Mouse (Mus musculus): ENCODE measurements around the gene Olfr1532-ps1. TPM values are rescaled to one million over a fixed set of nuclear protein-coding genes. Genes with fewer than 3 reads are reported as not detected.

The Olfr1532-ps1 gene
- polyA plus RNA-seq, 1 experiment, result not detected

DNA sequence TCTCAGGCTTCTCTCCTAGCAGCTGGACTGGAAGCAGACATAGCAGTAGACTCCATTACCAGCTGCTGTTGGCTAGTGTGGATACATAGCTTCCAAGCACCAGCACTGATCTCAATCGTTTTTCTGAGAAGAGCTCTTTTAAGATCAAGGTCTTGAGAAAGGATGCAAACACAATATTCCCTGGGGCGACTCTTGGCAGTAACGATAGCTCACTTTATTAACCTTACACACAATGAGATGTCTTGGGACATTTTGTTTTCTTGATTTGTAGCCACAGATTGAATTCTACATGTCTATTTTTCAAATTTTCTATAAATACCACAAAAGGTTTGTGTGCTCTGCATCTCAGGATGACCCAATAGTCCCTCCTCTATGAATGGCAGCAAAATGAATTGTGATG is 40.4 kb downstream of the Olfr1532-ps1 start, which contains the start of gene Olfr710:
TSS of gene Olfr710 (minus strand) at position 101 of the 400 bp plus-strand sequence.
- Histone ChIP-seq H3K27me3 (ENCODE audit: control insufficient read depth, insufficient read depth, low read length) (no peaks in the 10 kb centered on the region), H3K4me3 (ENCODE audit: extremely low read depth, insufficient read depth, insufficient read length) (no peak within 1 kb of the TSS), H3K36me3 (ENCODE audit: control insufficient read depth, insufficient read depth, low read length) (no peaks in the 10 kb centered on the region), H3K4me1 (ENCODE audit: control insufficient read depth, insufficient read depth, insufficient read length) (no peaks in the 10 kb centered on the region), H3K27ac (ENCODE audit: insufficient read depth, low read length) (no peak within 1 kb of the TSS)
- TF ChIP-seq POLR2A (IDR thresholded peaks at IDR 0.05; ENCODE audit: low read depth, low read length) (no peak), CTCF (IDR thresholded peaks at IDR 0.05; ENCODE audit: extremely low read depth, insufficient read depth, insufficient read length, insufficient replicate concordance) (no peak)
- 76% methylated on average over 3 of the region's 3 CpGs for WGBS
- no peak for DNase-seq (ENCODE audit: low read depth in 1 of 2, low spot score in 2 of 2)

DNA sequence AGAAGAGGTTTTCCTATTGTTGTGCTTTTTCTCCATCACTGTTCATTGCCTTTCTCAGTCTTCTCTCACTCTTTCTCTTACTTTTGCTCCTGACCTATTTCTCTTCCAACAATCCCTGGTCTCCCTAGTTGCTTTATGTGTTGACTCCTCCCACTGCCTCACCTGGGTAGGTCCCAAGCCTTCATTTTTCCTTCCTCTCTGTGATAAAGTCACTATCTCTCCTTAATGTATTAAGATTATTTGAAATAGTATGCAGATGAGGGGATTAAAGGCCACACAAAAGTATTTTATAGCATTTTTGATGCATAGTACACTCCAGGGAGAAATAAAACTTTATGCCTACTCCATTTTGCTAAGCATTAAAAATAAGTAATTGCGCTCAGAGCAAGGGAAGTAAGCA is 56.0 kb downstream of the Olfr1532-ps1 start, which contains the start of gene Olfr6:
TSS of gene Olfr6 (minus strand) at position 101 of the 400 bp plus-strand sequence.
- TF ChIP-seq CTCF (IDR thresholded peaks at IDR 0.05; ENCODE audit: extremely low read depth, insufficient read depth, insufficient read length, insufficient replicate concordance) (no peak), POLR2A (IDR thresholded peaks at IDR 0.05; ENCODE audit: low read depth, low read length) (no peak)
- Histone ChIP-seq H3K4me3 (ENCODE audit: extremely low read depth, insufficient read depth, insufficient read length) (no peak within 1 kb of the TSS), H3K36me3 (ENCODE audit: control insufficient read depth, insufficient read depth, low read length) (no peaks in the 10 kb centered on the region), H3K27me3 (ENCODE audit: control insufficient read depth, insufficient read depth, low read length) (no peaks in the 10 kb centered on the region), H3K27ac (ENCODE audit: insufficient read depth, low read length) (no peak within 1 kb of the TSS), H3K4me1 (ENCODE audit: control insufficient read depth, insufficient read depth, insufficient read length) (no peaks in the 10 kb centered on the region)
- DNase-seq (ENCODE audit: low read depth in 1 of 2, low spot score in 2 of 2), result no peak
- WGBS, result 78% methylated on average over 1 of the region's 1 CpGs

Other genes with a start within 250 kb of the Olfr1532-ps1 start
- not detected in 2 replicates for gene Olfr693, start 227.4 kb upstream of the Olfr1532-ps1 start, polyA plus RNA-seq (2012; rRNA removed)
- gene Olfr694, start 216.2 kb upstream of the Olfr1532-ps1 start, polyA plus RNA-seq (2012; rRNA removed), result not detected in 2 replicates
- not detected in 2 replicates for gene Olfr695, start 191.6 kb upstream of the Olfr1532-ps1 start, polyA plus RNA-seq (2012; rRNA removed)
- not detected in 2 replicates for gene Olfr697, start 165.6 kb upstream of the Olfr1532-ps1 start, polyA plus RNA-seq (2012; rRNA removed)
- not detected in 2 replicates for gene Olfr698, start 152.6 kb upstream of the Olfr1532-ps1 start, polyA plus RNA-seq (2012; rRNA removed)
- gene Olfr699, start 114.8 kb upstream of the Olfr1532-ps1 start, polyA plus RNA-seq (2012; rRNA removed), result not detected in 2 replicates
- gene Olfr700, start 99.2 kb upstream of the Olfr1532-ps1 start, polyA plus RNA-seq (2012; rRNA removed), result not detected in 2 replicates
- gene Olfr701, start 93.9 kb upstream of the Olfr1532-ps1 start, polyA plus RNA-seq (2012; rRNA removed), result not detected in 2 replicates
- not detected in 2 replicates for gene Olfr702, start 74.1 kb upstream of the Olfr1532-ps1 start, polyA plus RNA-seq (2012; rRNA removed)
- not detected in 2 replicates for gene Olfr703, start 64.6 kb upstream of the Olfr1532-ps1 start, polyA plus RNA-seq (2012; rRNA removed)
- not detected in 2 replicates for gene Olfr704, start 44.8 kb upstream of the Olfr1532-ps1 start, polyA plus RNA-seq (2012; rRNA removed)
- not detected in 2 replicates for gene Olfr705, start 31.1 kb upstream of the Olfr1532-ps1 start, polyA plus RNA-seq (2012; rRNA removed)
- not detected in 2 replicates for gene Olfr706, start 19.8 kb upstream of the Olfr1532-ps1 start, polyA plus RNA-seq (2012; rRNA removed)
- not detected in 2 replicates for gene Olfr707, start 6.8 kb upstream of the Olfr1532-ps1 start, polyA plus RNA-seq (2012; rRNA removed)
- not detected in 2 replicates for gene Olfr709-ps1, start 24.2 kb downstream of the Olfr1532-ps1 start, polyA plus RNA-seq (2012; rRNA removed)
- gene Olfr710, start 40.3 kb downstream of the Olfr1532-ps1 start, polyA plus RNA-seq (2012; rRNA removed), result not detected in 2 replicates
- not detected in 2 replicates for gene Olfr6, start 55.9 kb downstream of the Olfr1532-ps1 start, polyA plus RNA-seq (2012; rRNA removed)
- not detected in 2 replicates for gene Olfr711, start 67.5 kb downstream of the Olfr1532-ps1 start, polyA plus RNA-seq (2012; rRNA removed)
- not detected in 2 replicates for gene Olfr2, start 98.1 kb downstream of the Olfr1532-ps1 start, polyA plus RNA-seq (2012; rRNA removed)
- gene Olfr713, start 123.2 kb downstream of the Olfr1532-ps1 start, polyA plus RNA-seq (2012; rRNA removed), result not detected in 2 replicates
- not detected in 2 replicates for gene Olfr714, start 163.0 kb downstream of the Olfr1532-ps1 start, polyA plus RNA-seq (2012; rRNA removed)
- gene Olfr17, start 185.2 kb downstream of the Olfr1532-ps1 start, polyA plus RNA-seq (2012; rRNA removed), result not detected in 2 replicates
- gene Olfr715b, start 202.4 kb downstream of the Olfr1532-ps1 start, polyA plus RNA-seq (2012; rRNA removed), result not detected in 2 replicates
- gene Olfr715, start 223.1 kb downstream of the Olfr1532-ps1 start, polyA plus RNA-seq (2012; rRNA removed), result not detected in 2 replicates
- gene Olfr716, start 230.3 kb downstream of the Olfr1532-ps1 start, polyA plus RNA-seq (2012; rRNA removed), result not detected in 2 replicates